Mouse (Mus musculus) adipocyte (in vitro differentiated cells): Measurements from ENCODE around the gene Gatb.

Source experiments
- DNase-seq: peaks from one replicate; pipeline ENCODE4 v3.0.0-alpha.2; 2016; ENCODE audit warnings: low spot score

The Gatb gene

GRCm38 (mm10) chr3:85659681-85660080 is 85.8 kb downstream of the Gatb start:
- no peak for DNase-seq

- DNase-seq = no peak
Observed at GRCm38 (mm10) chr3:85661926-85662813, 88.3 kb downstream of the Gatb start.

GRCm38 (mm10) chr3:85663826-85664225 is 89.9 kb downstream of the Gatb start:
- no peak for DNase-seq

- DNase-seq = no peak
Observed at GRCm38 (mm10) chr3:85664591-85665171, 90.8 kb downstream of the Gatb start.

- no peak for DNase-seq
Observed at GRCm38 (mm10) chr3:85666166-85666565, 92.2 kb downstream of the Gatb start.

- DNase-seq = no peak
Observed at GRCm38 (mm10) chr3:85666736-85667135, 92.8 kb downstream of the Gatb start.

- DNase-seq = no peak
Observed at GRCm38 (mm10) chr3:85667683-85668082, 93.8 kb downstream of the Gatb start.

- no peak for DNase-seq
Observed at GRCm38 (mm10) chr3:85669844-85670243, 95.9 kb downstream of the Gatb start.

GRCm38 (mm10) chr3:85677133-85677532 is 103.2 kb downstream of the Gatb start:
- no peak for DNase-seq

- DNase-seq = no peak
Observed at GRCm38 (mm10) chr3:85677952-85678351, 104.0 kb downstream of the Gatb start.

- DNase-seq = no peak
Observed at GRCm38 (mm10) chr3:85679312-85679933, 105.5 kb downstream of the Gatb start.

GRCm38 (mm10) chr3:85679960-85680359 is 106.0 kb downstream of the Gatb start:
- no peak for DNase-seq

GRCm38 (mm10) chr3:85681136-85681535 is 107.2 kb downstream of the Gatb start:
- DNase-seq = no peak

- DNase-seq = peak; percentile 23
Observed at GRCm38 (mm10) chr3:85683618-85684017, 109.7 kb downstream of the Gatb start.

GRCm38 (mm10) chr3:85685271-85685670 is 111.4 kb downstream of the Gatb start:
- peak; percentile 16 for DNase-seq

GRCm38 (mm10) chr3:85688341-85688740 is 114.4 kb downstream of the Gatb start:
- DNase-seq = no peak

- DNase-seq = no peak
Observed at GRCm38 (mm10) chr3:85691134-85691533, 117.2 kb downstream of the Gatb start.

GRCm38 (mm10) chr3:85693013-85693412 is 119.1 kb downstream of the Gatb start:
- DNase-seq = no peak

- no peak for DNase-seq
Observed at GRCm38 (mm10) chr3:85695056-85695455, 121.1 kb downstream of the Gatb start.

- DNase-seq = no peak
Observed at GRCm38 (mm10) chr3:85698496-85698895, 124.6 kb downstream of the Gatb start.

- peak; percentile 20 for DNase-seq
Observed at GRCm38 (mm10) chr3:85703141-85703882, 129.4 kb downstream of the Gatb start.
